Mouse (Mus musculus): Measurements from ENCODE around the gene Bicd1.

DNA sequence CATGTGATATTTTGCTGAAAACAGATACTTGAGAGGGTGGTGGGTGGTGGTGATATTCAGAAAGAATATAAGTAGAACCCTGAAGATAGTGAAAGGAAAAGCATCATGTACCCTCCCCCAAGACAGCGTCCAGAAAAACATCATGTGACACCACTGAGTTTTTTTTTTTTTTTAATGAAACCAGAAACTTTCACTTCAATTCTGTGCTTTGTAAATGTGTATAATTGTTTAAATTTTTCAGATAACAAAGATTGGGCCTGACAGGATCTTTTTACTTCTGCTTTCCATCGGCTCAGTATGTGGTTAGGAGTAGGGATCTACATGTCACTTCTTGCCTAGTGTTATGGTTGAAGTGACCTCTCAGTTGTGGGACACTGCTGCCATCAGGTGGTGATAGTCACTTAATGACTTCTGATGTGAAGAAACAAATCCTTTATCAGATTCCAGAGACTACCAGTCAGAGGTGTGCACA is 33.7 kb upstream of the Bicd1 start:
- TF ChIP-seq POLR2A (IDR thresholded peaks at IDR 0.05; ENCODE audit: insufficient read depth, low read length) (no peak), CTCF (IDR thresholded peaks at IDR 0.05; ENCODE audit: low read depth, low read length) (no peak), EP300 (IDR thresholded peaks at IDR 0.05; ENCODE audit: insufficient read depth, low read depth, low read length) (no peak)
